Mouse (Mus musculus): ENCODE measurements around the gene Otud4. TPM values are rescaled to one million over a fixed set of nuclear protein-coding genes. Genes with fewer than 3 reads are reported as not detected.
"Not testable (repeated sequence)": the region's sequence is repeated elsewhere in the genome, so short reads cannot be mapped to it uniquely, and the experiment has no call there.

Otud4 gene
- 10 to 100 TPM; 39.2 to 39.7 TPM for total RNA-seq (2021)
- long read RNA-seq, experiment 1, full-length matches to known transcripts, result 1 of 6 reads
- long read RNA-seq, experiment 1, partial matches to known transcripts, result 0 of 6 reads
- long read RNA-seq, experiment 1, other reads (novel, unspliced or antisense), result 5 of 6 reads
- long read RNA-seq, experiment 2, full-length matches to known transcripts, result 9 of 19 reads
- long read RNA-seq, experiment 2, partial matches to known transcripts, result 10 of 19 reads
- long read RNA-seq, experiment 2, other reads (novel, unspliced or antisense), result 0 of 19 reads

GRCm38 (mm10) chr8:79639586-79640451 is at the start of gene Otud4:
TSS of gene Otud4 (plus strand) at chr8:79639618.
- DNase-seq, result peak; percentile 20

DNA sequence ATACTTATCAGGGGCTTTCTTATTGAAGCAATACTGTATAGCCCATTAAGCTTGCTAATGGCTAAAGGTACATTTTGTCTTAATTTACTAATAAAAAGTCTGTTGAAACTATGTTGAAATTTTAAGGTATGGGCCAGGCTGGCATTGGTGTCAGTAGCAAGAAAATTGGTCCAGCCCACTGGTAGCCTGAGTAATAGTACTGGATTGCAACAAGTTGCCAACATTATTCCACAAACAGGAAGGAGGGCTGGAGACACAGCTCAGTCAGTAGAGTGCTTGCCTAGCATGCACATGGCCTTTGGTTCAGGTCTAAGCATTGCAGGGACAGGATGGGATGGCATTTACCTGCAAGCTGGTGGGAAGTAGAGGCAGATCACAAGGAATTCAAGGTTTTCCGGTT is 38.5 kb upstream of the Otud4 start:
- DNase-seq, result no peak

- not testable (repeated sequence) for DNase-seq
Measured at GRCm38 (mm10) chr8:79603204-79603603, 36.2 kb upstream of the Otud4 start.

- no peak for DNase-seq
Measured at GRCm38 (mm10) chr8:79606225-79606624, 33.2 kb upstream of the Otud4 start.

GRCm38 (mm10) chr8:79606751-79607300 is 32.6 kb upstream of the Otud4 start:
- DNase-seq, result no peak

DNA sequence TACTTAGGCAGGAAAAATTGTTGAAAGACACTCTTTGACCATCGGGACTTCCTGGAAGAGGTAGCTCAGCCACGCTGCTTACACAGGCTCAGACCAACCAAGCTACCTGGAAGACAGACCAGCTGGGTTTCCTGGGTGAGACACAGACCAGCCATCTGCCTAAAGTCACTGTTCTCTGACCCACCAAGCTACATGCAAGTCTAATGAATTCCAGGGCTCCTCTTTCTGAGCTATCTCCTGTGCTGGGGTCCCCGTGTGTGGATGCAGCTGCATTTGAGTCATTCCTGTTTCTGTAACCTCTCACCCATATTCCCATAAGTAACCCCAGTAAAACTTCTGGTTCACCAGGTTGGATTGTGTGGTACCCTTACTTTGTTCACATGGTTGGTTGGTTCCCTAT is 30.7 kb upstream of the Otud4 start:
- DNase-seq, result no peak

- DNase-seq, result no peak
Measured at GRCm38 (mm10) chr8:79610268-79610667, 29.1 kb upstream of the Otud4 start.

DNA sequence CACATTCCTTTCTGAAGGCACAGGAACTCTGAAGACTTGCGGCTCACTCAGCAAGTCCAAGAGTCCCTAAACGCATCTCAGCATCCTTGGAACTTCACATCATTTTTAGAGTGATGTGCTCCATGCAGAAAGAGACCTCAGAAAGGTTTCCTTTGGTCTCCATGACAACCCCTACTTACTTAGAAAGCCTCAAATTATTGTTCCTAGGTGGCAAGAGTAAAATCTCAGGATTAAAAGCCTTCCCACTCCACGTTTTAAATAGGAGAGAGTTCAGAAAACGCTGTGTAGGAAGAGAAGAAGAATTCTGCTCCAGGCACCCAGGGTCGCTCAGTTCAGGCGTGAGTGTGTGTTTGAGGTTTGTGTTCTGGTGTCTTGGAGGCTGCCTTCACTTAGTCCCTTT is 27.1 kb upstream of the Otud4 start:
- DNase-seq, result no peak

- no peak for DNase-seq
Measured at GRCm38 (mm10) chr8:79612965-79613364, 26.5 kb upstream of the Otud4 start.

DNA sequence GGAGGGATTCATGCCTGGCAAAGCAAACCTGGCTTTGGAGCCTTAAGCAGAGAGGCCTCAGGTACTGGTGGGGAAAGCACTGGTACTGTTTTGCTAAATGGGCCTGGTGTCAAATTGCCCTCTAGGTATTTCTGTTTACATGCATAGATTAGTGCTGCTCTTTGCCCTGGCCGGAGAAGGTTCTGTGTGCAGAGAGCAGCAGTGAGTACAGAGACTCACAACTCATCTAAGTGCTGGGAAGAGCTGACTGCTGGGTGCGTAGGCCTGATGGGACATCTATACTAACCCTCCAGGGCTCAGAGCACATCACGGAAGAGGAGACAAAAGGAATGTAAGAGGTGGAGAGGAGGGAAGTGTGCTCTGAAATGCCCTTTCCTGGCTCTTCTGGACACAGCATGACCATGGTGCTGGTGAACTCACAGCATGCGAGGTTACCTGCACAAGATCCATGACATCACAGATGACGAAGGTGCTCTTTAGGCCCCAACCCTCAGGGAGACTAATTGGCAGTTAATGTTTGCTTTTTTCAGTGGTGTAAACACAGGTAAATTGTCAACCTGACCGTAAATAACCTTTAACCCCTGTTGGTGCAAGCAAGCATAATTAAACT is 23.6 kb upstream of the Otud4 start:
- DNase-seq, result no peak

GRCm38 (mm10) chr8:79618906-79619305 is 20.5 kb upstream of the Otud4 start:
- no peak for DNase-seq

DNA sequence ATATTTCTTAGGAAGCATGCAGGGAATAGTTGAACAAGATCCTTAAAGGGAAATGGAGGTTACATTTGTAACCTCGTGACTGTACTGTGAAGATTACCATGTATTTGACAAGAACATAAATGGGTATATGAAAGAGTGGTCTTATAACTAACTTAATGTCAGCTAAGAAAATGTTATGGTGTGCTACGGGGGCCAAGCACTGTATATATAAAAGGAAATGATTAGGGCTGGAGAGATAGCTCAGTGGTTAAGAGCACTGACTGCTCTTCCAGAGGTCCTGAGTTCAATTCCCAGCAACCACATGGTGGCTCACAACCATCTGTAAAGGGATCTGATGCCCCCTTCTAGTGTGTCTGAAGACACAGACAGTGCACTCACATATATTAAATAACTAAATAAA is 20.1 kb upstream of the Otud4 start:
- DNase-seq, result no peak

DNA sequence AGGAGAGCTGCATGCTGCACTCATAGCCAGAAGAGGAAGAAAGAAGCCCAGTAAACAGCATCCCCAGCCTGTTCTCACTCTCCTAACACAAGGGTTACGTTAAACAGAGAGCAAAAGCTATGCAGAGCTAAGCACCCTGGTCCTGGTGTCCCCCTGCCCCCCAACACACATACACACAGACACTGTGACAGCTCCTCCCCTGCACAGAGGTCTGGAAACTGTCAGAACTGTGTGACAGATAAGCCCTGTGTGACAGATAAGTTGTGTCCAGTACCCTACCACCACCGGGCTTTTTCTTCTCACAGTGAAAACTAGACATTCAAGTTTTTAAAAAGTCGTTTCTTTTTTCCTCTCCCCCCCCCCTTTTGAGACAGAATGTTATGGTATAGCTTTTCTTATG is 19.4 kb upstream of the Otud4 start:
- no peak for DNase-seq

GRCm38 (mm10) chr8:79620489-79621276 is 18.7 kb upstream of the Otud4 start:
- DNase-seq, result no peak

DNA sequence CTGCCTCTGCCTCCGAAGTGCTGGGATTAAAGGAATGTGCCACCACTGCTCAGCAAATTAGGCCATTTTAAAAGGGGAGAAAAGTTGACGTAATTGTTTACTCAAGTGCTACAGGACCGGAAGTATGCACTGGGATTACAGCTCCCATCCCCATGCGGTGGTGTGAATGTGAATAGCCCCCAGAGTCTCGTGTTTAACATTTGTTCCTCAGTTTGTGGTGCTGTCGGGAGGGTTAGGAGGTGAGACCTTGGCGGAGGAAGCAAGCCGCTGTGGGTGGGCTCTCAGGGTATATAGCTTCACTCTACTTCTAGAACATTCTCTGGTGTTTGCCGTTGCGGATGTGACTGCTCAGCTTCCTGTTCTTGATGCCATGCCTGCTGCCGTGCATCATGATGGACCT is 17.1 kb upstream of the Otud4 start:
- DNase-seq, result no peak

DNA sequence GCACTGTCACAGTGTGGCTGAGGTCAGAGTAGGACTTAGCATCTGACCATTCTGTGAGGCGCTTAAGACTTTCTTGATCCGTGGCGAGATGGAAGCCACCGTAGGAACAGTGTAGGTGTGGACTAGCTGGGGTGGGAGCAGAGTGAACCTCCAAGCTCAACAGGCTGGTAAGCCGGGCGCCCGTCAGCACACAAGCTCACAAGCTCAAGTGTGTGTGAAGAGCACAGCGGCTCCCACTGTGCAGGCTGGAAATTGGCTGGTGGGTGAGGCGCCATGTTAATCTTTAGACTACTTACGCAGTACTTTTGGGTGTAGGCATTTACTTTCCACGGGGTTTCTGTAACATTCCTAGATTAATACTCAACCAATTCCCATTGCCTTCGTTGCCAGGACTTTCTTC is 16.1 kb upstream of the Otud4 start:
- no peak for DNase-seq

- no peak for DNase-seq
Measured at GRCm38 (mm10) chr8:79624416-79624815, 15.0 kb upstream of the Otud4 start.

GRCm38 (mm10) chr8:79626213-79626612 is 13.2 kb upstream of the Otud4 start:
- DNase-seq, result no peak

DNA sequence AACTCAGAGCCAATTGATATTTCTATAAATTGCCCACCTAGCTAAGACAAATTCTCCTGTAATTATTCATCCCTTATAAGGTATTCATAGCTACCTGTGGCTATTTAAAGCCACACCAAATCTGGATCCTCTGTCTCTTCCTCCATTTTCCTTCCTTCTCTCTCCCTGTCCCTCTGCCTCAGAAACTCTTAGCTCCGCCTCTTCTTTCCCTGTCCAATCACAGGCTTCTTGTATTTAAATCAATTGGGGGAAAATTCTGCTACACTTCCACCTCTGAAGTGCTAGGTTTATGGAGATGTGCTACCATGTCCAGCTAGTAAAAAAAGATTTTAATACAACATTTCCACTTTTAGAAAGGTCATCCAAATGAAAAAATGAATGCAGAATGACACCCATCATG is 3.9 kb upstream of the Otud4 start:
- DNase-seq, result no peak

- DNase-seq, result no peak
Measured at GRCm38 (mm10) chr8:79636151-79636550, 3.3 kb upstream of the Otud4 start.

GRCm38 (mm10) chr8:79637237-79637636 is 2.2 kb upstream of the Otud4 start:
- no peak for DNase-seq
